Mouse (Mus musculus) ZHBTc4 (cell line): ENCODE data around the gene Tnni1.

ENCODE experiments used
- DNase-seq: peaks from one replicate; pipeline ENCODE4 v3.0.0-alpha.2; 2011; ENCODE audit warnings: low read depth, low spot score

The Tnni1 gene

DNA sequence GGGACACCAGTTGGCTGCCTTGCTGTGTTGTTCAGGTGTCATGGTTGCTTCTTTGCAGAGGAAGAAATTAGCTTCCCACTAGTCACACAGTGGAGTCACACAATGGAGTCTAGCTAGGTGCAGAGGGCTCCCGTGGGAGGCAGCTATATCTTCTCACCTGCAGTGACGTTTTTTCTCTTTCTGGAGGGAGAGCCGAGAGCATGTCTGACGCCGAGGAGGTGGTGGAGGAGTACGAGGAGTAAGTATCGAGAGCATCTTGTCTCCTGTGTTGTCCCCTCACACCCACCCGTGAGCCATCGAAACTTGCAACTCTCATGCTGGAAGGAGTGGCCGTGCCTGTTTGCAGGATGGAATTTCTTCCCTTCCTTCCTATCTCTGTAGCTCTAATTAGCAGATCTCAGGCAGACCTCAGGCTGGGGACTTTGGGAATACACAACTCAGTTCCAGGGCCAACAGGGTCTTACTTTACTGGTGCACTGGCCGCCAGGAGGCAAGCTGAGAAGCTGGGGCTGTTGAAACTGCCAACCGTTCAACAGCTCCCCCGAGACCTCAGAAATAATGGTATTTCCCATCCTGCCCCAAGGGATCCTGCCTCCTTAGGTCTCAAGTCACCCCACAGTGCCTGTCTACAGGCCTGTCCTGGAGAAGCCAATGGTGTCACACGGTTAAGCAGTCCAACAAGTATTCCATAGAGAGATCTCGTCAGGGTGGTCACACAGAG, 61.6 kb downstream of the Tnni1 start:
- no peak for DNase-seq

DNA sequence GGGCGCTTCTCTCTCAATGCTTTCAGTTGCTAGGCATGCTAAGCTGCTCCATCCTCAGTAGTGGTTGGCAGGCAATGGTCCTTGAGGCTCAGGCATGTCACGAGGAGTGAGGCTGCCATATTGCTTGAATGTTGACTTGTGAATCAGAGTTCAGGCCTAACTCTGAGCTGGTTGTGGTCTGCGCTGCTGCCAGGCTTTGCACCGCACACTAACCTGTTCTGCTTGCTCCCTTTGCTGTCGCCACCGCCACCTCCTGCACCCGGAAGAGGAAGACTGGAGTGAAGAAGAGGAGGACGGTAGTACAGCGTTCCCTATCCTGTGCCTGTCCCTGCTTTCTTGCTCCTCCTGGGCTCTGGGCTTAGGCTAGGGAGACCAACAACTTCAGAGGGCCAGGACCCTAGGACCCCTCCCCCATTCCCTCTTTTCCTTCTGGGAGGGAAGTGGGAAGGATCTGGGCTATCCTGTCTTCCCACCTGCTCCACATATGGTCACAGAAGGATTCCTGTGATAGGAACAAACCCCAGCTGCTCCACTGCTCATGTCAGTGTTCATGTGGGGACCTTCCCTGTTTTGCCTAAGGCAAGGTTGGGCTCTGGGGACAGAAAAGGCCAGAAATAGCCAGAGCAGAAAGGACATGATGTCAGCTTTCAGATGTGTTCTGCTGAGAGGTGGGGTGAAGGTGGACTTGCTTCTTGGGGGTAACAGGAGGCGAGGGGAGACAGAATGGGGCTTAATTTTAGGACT, 64.5 kb downstream of the Tnni1 start:
- no peak for DNase-seq

DNA sequence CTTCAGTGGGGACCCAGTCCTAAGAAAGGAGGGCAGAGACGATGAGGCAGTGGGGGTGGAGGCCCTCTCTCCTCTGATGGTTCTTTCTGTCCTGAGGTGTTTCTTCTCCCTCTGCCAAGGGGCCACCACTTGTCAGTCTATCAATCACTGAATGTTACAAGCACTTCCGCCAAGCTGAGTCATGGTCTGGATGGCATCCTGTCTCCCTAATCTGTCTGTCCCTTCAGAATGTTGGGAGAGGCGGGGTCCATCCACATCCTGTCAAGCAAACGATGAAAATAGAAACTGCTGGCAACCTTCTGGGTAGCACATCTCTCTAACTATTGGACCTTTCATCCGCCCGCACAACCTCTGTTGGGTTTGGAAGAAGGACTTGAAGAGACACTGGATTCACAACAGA, 65.2 kb downstream of the Tnni1 start:
- DNase-seq = no peak

DNA sequence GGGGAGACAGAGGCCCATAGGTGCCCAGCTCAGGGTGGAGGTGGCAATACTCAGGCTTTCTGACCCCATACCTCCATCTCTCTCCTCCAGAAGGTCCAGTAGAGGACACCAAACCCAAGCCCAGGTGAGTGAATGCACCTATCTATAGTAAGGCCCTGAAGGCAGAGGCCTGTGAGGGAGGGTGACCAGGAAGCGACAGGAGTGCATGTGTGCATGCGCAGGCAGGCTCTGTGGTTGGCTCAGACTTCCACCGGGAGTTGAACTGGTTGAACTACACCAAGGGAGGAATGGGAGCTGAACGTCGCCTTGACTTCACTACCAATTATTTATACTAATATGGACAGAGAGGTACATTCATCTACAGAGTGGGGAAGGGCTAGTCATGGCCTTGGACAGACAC, 67.4 kb downstream of the Tnni1 start:
- no peak for DNase-seq

DNA sequence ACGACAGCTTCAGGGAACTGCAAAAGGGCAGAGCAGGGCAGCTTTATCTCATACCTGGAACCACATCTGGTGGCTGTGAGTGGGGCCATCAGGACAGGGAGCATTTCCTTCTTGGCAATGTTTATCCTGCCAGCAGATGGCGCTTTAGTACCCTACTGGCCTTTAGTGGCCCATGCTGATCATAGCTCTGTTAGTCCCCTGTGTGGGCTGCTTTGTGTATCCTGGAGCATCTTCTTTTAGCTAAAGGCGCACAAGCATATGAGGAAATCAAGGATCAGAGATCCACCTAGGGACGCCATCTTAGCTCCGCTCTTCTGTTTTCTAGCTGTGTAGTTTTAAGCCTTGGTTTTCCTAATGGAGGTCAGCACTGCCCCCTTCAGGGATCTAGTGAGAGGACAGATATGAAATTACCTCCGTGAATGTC, 67.9 kb downstream of the Tnni1 start:
- DNase-seq = peak; percentile 79

DNA sequence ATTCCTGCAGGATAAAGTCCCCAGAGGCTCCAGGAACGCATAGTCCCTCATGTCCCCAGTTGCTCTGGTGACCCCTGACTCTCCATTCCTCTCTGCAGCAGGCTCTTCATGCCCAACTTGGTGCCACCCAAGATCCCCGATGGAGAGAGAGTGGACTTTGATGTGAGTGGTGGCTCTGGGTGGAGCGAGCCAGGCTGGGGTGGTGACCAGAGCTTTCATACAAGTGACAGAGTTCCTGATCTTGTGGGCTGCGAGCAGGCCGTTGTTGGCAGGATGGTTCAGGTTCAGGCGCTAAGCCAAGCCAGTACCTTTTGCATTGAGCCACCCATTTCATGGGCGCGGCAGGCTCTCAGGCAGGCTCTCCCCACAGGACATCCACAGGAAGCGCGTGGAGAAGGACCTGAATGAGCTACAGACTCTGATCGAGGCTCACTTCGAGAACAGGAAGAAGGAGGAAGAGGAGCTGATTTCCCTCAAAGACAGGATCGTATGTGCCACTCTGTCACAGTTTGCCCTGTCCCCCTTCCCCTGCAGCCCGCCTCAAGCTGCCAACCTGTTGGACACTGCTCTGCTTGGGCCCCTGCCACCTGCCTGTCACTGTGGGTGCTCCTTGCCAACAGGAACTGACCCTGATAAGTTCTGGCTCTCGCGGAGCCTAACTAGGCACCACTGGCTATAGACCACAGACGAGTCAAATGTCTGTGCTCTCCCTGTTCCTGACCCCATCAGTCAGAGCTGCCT, 68.5 kb downstream of the Tnni1 start:
- no peak for DNase-seq

DNA sequence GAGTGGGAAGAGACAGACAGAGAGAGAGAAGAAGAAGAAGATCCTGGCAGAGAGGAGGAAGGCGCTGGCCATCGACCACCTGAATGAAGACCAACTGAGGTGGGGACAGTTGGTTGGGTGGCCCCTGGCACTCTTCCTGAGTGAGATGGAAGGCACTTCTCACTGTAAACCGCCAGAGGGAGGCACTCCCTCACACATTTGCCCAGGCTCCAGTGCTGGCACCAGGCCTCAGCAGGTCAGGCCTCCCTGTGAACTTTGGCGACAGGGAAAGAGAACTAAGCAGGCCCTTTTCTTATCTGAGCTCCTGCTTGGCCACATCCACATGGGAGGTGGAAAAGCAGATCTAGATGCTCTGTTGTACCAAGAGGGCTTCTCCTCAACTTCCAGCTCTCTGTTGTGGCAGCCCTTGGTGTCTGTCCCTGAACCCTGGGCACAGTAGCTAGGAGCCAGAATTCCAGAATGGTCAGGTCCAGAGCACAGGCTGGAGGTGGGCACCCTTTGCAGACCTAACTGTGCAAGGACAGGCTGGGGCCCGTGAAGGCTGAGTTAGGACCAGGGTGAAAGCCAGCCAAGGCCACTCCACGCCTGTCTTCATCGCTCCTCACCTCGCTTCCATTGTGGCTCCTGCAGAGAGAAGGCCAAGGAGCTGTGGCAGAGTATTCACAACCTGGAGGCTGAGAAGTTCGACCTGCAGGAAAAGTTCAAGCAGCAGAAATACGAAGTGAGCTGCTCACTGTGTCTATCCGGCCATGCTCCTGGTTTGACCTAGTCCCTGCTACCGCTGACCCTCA, 71.7 kb downstream of the Tnni1 start:
- peak; percentile 45 for DNase-seq

DNA sequence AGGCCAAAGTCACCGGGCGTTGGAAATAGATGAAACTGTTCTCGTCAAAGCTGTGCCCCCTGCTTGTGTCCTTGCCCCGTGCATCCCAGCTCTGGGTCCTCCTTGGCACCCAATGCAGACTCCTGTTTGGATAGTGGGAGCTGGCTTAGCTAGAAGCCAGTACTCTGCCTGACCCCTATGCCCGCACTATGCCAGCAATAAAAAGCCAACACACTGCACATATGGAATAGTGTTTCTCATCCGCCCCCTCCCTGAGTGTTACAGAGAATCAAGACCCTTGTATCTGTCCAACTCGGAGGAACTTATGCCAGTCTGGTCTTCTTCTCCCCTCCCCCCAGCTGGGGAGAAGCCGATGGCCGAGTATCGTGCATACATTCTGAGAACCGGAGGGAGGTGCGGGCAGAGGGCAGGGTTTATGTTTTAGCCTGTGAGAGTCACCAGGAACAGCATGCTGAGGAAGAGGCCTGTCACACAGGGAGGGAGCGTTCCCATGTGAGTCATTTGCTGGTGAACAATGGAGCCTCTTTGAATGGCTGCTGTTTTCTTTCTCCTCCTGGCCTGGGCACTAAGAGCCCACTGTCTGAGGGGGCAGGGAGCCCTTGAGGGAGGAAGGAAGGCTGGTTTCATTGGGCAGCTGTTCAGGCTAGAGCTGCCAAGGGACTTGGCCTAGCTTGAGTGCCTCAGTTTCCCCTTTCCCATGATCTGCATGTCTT, 73.0 kb downstream of the Tnni1 start:
- DNase-seq = no peak

DNA sequence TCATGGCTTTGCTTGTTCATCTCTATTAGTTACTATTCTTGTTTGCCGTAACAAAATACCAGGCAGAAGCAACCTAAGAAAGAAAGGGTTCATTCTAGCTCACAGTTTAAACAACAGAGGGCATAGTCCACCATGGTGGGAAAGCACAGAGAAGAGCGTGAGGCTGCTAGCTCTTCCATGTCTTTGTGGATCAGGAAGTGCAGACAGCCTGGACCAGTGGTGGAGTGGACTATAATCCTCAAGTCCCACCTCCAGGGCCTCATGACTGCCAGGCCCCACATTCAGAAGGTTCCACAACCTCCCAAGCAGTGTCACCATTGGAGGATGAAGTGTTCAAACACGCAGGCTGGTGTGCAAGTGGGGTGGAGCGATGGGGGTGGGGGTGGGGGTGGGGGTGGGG, 74.0 kb downstream of the Tnni1 start:
- DNase-seq = no peak

DNA sequence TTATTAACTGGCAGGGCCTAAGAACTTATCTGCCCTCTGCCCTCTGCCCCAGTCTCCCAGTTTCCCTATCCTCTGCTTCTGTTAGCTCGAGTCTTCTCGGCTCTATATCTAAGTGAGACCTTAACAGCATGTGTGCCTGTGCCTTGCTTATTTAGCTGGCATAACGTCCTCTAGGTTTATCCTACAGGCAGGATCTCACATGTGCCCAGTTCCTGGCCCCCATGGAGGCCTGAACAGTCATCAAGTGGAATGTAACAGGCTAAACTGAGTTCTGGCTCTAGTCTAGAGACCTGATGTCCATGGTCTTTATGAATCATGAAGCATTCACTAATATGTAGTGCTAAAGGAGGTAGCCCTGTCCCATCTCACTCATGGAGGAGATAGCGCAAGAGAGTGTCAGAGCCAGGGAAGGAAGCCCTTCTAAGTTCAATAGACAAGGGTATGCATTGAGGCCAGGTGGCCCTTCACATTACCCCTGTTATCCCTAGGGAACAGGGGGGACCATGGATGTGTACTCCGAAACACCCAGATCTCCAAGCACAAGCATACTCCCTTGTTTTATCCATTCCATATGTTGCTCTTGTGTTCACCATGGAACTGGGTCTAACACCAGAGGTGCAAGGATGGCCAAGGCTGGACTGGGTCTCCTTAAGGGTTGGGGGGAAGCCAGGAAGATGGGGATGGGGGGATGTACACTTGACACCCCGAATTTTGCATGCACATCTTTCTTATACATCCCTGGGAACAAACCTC, 75.5 kb downstream of the Tnni1 start:
- no peak for DNase-seq

DNA sequence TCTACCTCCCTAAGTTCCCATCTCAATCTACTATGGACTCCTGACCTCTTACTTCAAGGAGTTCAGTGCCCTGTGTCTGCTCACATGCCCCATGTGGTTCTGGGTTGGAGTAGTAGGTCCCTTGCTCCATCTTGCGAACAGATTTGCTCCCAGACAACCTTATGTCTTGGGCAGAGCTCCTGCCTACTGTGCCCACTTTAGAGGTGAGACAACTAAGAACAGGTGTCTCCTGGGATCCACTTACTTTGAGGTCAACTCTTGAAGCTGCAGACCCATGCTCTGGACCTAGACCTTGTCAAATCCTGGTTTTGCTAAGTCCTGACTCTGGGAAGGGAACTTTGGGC, 76.1 kb downstream of the Tnni1 start:
- DNase-seq = no peak

DNA sequence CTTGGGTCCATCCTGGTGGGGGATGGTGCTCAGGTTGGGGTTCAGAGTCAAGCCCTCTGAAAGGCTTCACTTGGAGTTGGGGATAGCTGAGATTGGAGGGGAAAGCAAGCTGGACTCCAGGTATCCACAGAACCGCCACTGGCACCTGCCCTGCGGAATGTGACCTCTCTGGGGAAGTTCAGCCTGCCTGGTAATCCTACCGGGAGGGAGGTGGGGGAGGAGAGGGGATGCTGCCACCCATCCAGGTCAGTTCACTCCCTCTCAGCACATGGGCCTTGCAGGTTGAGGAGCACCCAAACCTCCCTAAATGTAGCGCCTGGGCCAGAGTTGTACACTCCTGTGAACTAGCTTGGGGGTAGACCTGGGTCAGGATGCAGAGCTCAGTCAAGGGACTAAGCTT, 76.8 kb downstream of the Tnni1 start:
- no peak for DNase-seq

DNA sequence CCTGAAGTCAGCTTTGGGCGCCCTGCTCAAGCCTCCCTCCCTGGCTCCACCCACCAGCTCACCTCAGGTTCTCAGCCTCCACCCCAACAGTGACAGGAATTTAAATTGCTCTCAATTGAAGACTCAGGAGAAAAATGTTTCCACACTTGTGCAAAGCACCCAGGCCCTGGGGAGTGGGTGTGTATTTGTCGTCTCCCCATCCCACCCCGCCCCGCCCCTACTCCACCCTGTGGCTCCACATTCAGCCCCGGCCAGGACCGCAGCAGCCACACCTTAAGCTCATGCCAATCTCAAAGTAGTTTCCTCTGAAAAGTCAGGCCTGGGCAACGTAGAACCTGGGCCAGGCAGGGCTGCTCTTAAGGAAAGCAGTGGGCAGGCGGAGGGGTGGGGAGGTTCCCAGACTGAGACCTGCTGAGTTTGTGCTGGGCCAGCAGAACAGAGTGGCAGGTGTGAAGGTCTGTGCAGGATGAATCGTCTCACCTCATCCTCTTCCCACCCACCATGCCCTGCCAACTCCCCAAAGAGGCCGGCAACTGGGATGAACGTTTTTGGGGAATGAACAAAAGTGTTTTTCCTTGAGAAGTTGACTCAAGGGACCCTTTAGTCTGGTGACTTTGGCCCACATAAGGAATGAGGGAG, 78.0 kb downstream of the Tnni1 start:
- peak; percentile 79 for DNase-seq

DNA sequence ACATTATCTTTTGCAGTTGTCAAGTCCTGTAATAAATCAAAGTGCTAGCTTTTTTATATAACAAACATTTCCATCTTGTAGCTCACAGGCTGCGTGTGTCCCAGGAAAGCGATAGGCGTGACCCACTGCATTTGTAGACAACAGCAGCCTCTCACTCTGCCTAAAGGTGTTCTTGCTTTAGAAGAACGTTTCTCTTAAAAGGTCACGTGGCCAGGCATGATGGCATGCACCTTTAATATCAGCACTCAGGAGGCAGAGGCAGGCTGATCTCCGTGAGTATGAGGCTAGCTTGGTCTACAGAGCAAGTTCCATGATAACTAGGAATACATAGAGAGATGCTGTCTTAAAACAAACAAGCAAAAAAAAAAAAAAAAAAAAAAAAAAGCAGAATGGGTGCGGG, 79.3 kb downstream of the Tnni1 start:
- DNase-seq = no peak
